Mouse (Mus musculus): ENCODE results near the gene Sec14l2. TPM values are rescaled to one million over a fixed set of nuclear protein-coding genes. Genes with fewer than 3 reads are reported as not detected.

The Sec14l2 gene
- 1 to 10 TPM; 2.0 to 3.3 (median 2.4) TPM for total RNA-seq (2022)

DNA sequence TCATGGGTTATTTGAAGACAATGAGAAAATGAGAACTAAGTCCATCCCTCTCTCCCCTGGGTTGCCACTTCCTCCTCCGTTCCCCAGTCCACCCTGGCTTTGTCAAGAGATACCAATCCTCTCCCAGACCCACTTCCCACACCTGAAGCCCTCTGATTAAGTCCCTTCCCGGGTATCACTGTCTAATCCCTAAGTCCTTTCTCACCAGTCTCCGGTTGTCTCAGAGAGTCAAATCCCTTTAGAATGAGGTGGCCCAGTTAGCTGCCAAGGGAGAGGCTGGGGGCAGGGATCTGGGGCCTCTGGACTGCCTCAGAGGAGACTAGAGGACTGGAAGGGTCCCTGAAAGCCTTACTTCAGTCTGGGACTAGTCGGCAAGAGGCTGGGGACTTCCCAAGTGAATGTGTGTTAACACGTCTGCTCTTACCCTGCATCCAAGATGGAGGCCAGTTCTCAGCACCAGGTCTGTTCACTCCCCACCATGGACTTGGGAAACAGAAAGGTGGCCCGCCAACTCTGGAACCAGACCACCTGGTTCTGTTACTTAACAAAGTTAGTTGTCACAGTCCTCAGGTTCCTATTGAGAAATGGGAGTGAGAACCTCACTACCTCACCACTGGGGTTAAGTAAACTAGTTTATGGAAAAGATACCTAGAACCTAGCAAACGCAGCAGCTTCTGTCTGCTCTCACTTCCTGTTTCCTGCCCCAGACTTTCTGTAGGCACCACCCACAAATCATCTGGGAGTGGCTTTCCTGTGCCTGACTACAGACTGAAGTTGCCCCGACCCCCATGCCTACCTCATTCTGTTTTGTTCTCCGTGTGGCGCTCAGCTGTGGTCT lies at the start of gene Sec14l2:
Sec14l2 (minus strand) TSS at position 674 of the 838 bp plus-strand sequence.
- DNase-seq, result no peak

DNA sequence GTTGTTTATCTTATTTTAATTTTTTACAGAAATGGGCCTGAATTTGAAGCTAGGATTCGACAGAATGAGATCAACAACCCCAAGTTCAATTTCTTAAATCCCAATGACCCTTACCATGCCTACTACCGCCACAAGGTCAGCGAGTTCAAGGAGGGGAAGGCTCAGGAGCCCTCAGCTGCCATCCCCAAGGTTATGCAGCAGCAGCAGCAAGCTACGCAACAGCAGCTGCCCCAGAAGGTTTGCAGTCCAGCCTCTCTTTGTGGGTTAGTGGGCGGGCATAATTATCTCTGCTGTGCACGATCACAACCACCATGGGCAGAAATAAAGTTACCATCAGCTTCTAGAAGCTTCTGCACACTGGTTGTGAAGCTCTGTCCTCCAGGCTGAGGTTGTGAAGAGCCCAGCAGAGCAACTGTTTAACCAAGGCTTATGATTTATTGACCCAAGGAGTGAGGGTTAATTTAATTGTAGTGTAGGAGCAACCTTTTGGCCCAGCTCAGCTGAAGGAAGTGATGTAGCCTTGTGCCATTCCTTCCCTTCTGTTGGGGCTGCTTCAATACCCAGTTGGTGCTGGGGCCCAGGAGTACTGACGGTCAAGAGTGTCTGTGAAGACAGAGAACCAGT lies 43.4 kb upstream of the Sec14l2 start:
- DNase-seq, result peak; percentile 37

DNA sequence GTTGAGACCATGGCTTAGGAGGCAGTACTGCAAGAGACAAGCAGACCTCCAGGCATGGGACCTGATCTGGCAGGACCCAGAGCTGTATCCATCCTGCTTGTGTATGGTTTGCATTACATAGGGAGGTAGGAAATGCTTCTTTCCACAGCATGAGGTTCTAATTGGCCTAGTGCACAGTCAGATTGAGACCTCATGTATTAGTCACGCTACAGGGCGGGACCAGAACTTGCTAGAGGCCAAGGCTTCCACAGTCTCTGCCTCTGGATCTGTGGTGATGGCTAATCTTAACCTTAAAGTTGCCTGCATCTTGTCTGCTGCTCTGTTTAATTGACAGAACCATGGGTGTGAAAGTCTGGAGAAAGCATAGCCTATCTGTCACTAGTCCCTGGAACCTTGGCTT lies 41.5 kb upstream of the Sec14l2 start:
- DNase-seq, result no peak

DNA sequence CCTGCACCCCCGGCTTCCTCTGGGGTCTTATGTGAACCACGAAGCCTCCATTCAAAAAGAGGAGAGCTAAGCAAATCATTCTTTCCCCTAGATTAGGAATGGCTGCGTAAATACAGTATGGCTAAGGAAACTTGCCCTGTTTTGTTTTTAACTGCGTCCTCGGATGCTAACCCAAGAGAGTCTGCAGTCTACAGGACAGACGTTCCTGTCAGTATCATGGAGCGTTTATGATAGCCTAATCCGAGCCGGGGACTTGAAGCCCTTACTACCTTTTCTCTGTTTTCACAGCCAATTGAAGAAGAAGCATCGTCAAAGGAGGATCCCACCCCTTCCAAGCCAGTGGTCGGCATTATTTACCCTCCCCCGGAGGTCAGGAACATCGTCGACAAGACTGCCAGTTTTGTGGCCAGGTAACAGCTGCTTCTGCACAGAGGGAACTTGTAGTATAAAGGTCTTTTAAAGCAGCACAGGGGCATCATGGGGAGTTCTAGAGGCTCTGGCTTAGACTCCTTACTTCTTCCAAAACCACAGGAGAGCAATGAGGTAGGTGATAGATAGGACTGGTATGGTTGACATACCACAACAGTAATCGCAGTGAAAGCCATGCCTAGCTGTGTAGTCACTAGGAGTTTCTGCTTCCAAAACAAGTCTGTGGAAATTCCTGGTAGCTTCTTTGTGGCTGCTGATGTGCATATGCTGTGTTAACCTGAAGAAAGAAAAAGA lies 37.7 kb upstream of the Sec14l2 start:
- DNase-seq, result no peak

DNA sequence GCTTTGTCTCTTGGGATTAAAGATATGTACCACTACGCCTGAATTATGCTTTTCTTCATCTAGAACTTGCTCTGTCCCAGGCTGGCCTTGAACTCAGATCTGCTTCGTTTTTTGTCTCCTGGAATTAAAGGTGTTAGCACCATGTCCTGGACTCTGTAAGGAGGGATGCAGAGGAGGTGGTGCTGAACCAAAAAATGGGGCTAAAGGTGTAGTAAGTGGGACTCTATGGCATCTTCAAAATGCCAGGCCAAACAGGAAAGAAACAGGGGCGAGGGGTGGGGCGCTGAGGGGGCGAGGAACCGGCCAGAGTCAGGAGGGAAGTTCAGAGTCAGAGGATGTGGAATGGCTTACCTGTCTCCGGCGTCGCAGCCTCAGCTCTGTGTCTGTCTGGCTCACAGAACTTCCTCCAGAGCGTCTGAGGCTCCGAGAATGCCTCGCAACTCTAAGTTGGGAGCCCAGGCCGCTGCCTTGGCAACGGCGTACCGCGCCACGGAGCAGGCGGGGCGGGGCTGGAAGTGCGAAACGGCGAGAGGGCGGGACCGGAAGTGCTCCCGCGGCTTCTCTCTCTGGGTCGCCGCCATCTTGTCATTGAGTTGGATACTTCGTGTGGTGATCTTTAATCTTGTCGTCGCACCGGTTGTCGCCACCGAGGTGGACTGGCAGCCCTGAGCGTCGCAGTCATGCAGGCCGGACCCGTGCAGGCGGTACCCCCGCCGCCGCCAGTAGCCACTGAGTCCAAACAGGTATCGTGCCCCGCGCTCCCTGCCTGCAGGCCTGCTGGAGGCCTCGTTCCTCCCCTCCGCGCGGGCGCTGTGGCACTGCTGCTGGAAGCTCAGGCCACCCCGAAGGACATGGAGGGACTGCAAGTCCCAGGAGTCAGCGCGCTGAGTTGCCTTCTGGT lies 36.8 kb upstream of the Sec14l2 start, which contains the start of the genes Ccdc157 and Sf3a1:
Ccdc157 (minus strand) TSS at position 486 of the 901 bp plus-strand sequence.
Sf3a1 (plus strand) TSS at position 543 of the 901 bp plus-strand sequence.
- DNase-seq, result peak; percentile 91

GRCm38 (mm10) chr11:4158676-4159075 lies 35.5 kb upstream of the Sec14l2 start:
- no peak for DNase-seq

- no peak for DNase-seq
Measured at GRCm38 (mm10) chr11:4155641-4156040, 32.4 kb upstream of the Sec14l2 start.

DNA sequence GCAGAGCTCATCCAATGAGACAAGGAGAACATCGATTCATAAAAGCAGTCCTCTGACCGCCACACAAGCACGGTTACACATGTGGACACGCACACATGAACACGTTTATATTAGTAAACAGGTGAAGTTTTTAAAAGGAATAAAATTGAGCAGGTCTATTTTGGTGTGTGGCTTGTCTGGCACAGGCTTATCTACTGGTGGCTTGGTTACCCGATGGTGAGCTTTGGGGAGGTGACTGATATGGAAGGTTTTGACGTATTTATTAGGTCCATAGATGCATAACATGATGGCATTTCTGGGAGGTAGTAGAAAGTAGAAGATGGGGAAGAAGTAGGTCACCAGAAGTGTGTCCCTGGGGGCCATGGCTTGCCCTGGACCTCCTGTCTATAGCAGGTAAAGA lies 30.5 kb upstream of the Sec14l2 start:
- DNase-seq, result no peak

DNA sequence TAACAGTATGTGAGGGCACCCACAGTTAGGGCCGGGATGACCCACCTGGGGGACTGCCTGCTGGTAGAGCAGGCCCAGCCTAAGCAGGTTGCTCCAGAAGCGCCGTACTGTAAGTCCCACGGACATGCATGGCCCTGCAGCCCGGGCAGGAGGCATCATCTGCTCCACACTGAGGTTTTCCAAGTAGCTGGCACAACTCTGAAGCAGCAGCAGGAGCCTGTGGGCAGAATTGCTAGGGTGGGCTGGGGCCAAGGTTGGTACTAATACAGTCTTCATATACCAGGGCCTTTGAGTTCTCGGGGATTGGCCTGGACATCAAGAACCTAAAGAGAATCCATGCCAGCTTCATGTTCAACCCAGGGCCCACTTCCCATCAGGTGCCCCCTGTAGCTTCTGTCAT lies 26.7 kb upstream of the Sec14l2 start:
- no peak for DNase-seq

DNA sequence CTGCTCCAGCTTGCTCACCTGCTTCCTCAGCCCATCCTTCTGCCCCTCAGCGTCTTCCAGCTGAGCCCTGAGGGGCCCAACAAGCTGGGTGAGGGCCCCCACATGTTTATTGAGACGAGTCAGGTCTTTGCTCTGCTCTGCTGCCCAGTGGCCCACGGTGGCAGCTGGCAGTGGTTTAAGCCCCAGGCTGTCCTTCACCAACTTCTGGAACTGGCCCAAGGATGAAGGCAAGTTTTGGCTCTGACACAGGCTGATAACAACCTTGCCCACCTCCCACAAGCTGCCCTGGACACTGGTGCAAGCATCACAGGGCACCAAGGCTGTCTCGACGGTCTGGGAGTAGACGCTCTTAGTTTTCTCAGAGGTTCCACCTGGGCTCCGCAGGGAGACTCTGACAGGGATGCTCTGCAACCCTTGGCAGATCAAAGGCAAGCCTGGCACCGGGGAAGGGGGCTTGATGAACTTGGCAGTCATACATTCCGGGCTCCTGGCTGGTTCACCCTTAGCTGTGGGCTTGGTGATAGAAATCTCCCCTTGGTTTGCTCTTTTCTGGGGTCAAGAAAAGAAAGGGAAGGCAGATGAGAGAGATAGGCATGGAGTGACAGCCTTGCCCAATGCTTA lies 25.4 kb upstream of the Sec14l2 start:
- no peak for DNase-seq

DNA sequence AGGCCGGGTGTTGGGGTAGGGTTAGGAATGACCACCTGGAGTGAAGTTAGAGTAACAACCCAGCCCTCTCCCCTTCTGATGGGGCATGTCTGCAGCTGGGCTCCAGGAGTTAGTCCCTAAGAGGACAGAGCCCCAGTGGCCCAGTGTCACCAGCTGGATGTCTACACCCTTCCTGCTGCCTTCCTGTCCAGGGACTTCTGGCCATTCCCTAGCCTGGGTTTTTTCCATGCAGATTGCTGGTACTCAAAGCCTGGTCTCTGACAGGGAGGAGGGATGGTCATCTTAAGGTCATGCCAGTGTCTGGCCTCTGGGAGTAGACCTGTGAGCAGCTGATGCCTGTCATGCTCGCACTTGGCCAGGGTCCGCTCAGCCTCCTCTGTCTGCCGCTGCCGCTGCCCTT lies 24.9 kb upstream of the Sec14l2 start:
- DNase-seq, result no peak

DNA sequence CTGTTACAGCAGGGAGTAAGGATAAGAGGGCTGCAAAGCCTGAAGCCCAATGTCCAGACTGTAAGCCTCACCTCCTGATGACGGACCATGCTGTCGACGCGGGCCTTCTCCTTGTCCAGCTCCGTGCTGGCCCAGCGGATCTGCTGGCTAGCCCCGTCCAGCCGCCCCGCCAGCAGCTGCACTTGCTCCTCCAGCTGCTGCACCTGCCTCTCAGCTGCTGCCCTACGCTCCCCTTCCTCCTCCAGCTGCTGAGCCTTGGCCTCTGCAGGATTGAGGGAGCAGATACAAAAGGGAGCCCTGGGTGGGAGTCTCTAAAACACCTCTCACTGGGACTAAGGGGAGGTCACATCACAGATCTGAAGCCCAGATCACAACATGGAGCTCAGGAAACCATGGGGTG lies 23.9 kb upstream of the Sec14l2 start:
- no peak for DNase-seq

DNA sequence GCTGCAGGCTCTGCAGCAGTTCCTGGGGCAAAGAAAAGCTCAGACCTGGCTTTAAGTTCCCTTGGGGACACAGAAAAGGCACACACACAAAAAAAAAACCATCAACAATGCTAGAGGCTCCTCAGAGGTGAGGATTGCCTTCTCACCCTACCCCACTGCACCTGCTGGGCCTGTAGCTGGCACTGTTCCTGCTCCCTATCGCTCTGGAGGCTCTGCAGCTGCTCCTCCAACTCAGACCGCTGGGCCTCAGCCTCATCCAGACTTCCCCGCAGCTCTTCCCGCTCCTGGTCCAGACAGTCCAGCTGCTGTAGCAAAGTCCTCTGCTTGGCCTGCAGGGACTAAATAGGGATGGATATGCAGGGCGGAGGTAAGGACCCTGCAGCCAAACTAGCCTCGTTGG lies 23.2 kb upstream of the Sec14l2 start:
- DNase-seq, result no peak

DNA sequence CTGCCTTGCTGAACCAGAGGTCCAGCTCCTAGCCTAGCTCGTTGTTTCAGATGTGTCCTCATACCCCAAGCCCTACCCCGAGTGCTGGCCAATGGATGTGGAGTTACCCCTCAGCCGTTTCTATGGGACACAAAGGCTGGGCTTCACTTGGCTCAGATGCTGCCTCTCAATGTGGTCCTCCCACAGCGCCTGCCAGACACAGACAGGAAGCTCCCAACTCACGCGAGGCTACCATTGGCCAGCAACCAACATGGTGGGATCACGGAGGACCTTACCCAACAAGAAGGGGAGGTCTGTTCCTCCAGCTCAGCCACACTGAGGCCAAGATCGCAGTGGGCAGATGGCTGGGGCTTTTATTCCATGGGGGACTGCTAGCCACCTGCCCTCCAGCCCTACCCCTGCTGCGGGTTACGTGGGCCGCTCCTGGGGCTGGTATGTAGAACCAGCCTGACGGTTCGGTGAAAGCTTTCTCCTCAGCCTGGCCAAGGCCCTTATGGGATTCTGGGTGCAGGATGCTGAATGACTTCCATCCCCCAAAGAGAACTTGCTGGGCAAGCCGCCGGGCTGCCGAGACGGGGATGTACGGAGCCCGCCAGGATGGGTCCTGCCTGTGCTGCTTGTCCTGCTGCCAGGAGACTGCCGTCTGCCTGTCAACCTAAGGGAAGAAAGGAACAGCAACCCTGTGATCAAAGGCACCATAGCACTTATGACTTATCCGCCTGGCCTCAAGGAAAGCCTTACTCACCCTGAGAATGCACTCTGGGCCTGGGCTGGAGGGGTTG lies 20.3 kb upstream of the Sec14l2 start:
- DNase-seq, result no peak

DNA sequence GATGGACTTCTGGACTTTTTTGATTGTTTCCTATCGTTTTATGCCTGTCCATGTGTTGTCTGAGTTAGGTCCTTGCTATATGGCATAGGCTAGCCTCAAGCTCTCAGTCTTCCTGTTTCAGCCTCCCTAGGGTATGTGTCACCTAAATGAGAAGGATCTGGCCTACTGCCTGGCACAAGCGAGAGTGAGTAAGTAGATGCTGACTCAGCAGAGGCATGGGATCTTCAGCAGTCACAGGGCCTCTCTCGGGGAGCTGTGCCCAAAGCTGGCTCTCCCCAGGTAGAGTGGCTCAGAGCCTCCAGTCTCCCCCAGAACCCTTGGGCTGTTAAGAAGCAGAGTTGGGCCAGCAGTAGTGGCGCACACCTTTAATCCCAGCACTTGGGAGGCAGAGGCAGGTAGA lies 19.1 kb upstream of the Sec14l2 start:
- DNase-seq, result no peak

DNA sequence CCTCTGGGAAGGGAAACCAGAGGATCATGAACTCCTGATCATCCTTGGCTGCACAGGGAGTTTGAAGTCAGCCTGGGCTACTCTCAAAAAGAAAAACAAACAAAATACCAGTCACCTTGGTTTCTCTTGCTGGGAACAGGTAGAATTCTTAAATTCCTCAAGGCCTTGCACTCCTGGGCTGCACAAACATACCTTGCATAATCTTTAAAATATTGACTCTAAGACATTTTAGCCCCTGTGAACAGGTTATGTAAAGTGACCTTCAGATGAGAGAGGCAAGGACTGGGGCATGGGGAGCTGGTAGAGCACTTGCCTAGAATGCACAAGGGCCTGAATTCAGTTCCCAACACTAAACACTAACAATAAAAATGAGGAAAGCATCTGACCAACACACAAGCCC lies 18.3 kb upstream of the Sec14l2 start:
- DNase-seq, result no peak

GRCm38 (mm10) chr11:4138964-4139363 lies 15.7 kb upstream of the Sec14l2 start:
- no peak for DNase-seq

DNA sequence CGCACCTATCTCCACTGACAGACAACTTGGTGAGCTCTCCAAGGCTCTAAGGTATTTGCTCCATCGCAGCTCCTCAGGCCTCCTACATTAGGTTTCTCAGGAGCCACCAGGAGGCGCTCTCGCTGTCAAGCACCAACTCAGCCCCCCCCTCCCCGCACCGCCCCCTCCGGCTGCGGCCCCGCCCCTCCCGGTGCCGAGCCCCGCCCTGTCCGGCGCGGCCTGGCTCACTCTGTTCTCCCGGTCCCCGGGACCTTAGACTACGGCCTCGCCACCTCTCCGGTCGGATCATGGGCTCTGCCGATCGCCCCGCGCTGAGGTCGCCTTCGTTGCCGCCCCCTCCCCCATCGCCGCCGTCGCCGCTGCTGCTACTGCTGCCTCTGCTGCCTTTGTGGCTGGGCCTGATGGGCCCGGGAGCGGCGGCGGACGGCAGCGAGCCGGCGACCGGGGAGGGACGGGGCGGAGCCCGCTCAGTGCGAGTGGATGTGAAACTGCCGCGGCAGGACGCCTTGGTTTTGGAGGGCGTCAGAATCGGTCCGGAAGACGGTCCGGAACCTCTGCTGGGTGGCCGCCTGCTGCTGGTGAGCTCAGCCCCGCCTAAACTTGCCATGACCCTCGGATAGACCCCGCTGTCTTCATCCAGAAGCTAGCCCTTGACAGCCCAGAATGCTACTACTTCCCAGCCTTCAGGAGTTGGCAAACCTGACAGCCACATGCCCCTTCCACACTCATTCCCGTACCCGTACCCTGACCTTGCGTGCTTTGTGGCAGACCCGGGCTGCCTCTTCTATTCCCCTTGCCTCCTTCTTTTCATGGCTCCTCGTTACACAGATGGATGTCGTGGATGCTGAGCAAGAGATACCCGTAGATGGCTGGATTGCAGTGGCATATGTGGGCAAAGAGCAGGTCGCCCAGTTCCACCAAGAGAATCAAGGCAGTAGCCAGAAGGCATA lies 12.0 kb upstream of the Sec14l2 start, which contains the start of gene Rnf215:
Rnf215 (plus strand) TSS at position 217 of the 950 bp plus-strand sequence.
- peak; percentile 76 for DNase-seq

DNA sequence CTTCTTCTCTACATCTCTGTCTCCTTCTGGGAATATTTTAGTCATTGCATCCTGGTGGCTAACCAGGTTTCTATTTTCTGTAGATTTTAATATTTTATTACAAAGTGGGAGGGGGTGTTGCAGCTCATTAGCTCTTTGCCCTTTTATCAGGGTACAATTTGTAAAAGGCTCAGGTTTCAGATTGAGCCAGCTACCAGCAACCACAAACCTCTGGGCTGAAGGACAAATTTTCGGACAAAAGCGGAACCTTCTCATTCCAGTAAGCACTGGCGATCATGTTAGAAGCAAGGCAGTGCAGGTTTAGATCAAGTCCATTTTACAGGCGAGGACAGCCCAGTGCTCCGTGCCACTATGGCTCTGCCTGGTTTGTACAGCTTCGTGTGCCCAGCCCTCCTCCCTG lies 11.2 kb upstream of the Sec14l2 start:
- no peak for DNase-seq

DNA sequence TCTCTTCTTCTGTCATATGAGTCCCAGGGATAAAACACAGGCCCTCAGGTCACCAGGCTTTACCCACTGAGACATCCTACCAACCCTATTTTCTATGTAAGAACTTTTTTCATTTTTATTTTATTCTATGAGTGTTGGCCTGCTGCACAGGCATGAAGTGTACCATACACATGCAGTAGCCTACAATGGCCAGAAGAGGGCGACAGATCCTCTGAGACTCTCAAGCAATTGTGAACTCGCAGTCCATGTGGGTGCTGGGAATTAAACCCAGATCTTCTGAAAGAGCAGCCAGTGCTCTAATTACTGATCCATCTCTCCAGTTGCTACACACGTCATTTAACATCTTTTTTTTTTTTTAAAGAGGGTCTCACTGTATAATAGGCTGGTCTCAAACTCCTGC lies 10.2 kb upstream of the Sec14l2 start:
- no peak for DNase-seq
